Comparison of ENCODE assay signal across 8 mouse cellular contexts in genomic region chr19:32954001-32954605, GRCm38 (mm10).
DNase-seq lines count a peak whose midpoint lies in the region; ATAC-seq lines count a peak whose summit lies in the region.

No protein-coding gene starts in this region.

- ATAC-seq in neural tube, embryonic 14.5 days (ENCODE audit: low read depth) = peak; percentile 32; the same call in 1 of the 2 replicates
- no peak for ATAC-seq in neural tube, embryonic 15.5 days (ENCODE audit: low FRiP score)
- 0 out of 2 replicates have a peak, but pooled peaks have one; percentile 44 for ATAC-seq in hindbrain, embryonic 12.5 days (ENCODE audit: low FRiP score)

- DNase-seq in adrenal gland, adult 8-10 months = peak; percentile 8
- DNase-seq in adrenal gland, postnatal 25 days = no peak
- peak; percentile 66 to 75 for DNase-seq in cerebellum, postnatal 10 days
- DNase-seq in lung, postnatal 25 days (ENCODE audit: low spot score) = peak; percentile 79
- peak; percentile 77 for DNase-seq in thymus, postnatal 14 days

- H3K4me2 ChIP-seq in neural tube, embryonic 14.5 days (ENCODE audit: low read depth, low read length) = no peak overlapping the region
- H3K4me2 ChIP-seq in neural tube, embryonic 15.5 days = no peak overlapping the region
- H3K4me2 ChIP-seq in hindbrain, embryonic 12.5 days (replicated peaks) = no peak overlapping the region

- H3K4me1 ChIP-seq in neural tube, embryonic 14.5 days (ENCODE audit: control insufficient read depth, insufficient read depth, low read length) = no peaks in the 10 kb centered on the region
- peaks cover 9% of the 10 kb centered on the region for H3K4me1 ChIP-seq in neural tube, embryonic 15.5 days
- H3K4me1 ChIP-seq in hindbrain, embryonic 12.5 days = peaks cover 18% of the 10 kb centered on the region

- no peaks in the 10 kb centered on the region for H3K36me3 ChIP-seq in neural tube, embryonic 14.5 days (ENCODE audit: control insufficient read depth, insufficient read depth, low read length)
- H3K36me3 ChIP-seq in neural tube, embryonic 15.5 days = no peaks in the 10 kb centered on the region
- H3K36me3 ChIP-seq in hindbrain, embryonic 12.5 days = no peaks in the 10 kb centered on the region

- no peaks in the 10 kb centered on the region for H3K9me3 ChIP-seq in neural tube, embryonic 14.5 days (ENCODE audit: control insufficient read depth, low read length)
- H3K9me3 ChIP-seq in neural tube, embryonic 15.5 days (replicated peaks) = no peaks in the 10 kb centered on the region
- no peaks in the 10 kb centered on the region for H3K9me3 ChIP-seq in hindbrain, embryonic 12.5 days (replicated peaks)

- no peak overlapping the region for H3K9ac ChIP-seq in neural tube, embryonic 14.5 days (replicated peaks; ENCODE audit: low read depth, low read length)
- H3K9ac ChIP-seq in neural tube, embryonic 15.5 days (replicated peaks) = no peak overlapping the region
- H3K9ac ChIP-seq in hindbrain, embryonic 12.5 days = no peak overlapping the region

- H3K27me3 ChIP-seq in neural tube, embryonic 14.5 days (ENCODE audit: control insufficient read depth, insufficient read depth, low read length) = no peaks in the 10 kb centered on the region
- H3K27me3 ChIP-seq in neural tube, embryonic 15.5 days (replicated peaks) = no peaks in the 10 kb centered on the region
- peaks cover 5% of the 10 kb centered on the region; the same call in 1 of the 2 replicates for H3K27me3 ChIP-seq in hindbrain, embryonic 12.5 days

- 38% methylated on average over 4 of the region's 4 CpGs for WGBS in neural tube, embryonic 14.5 days
- WGBS in neural tube, embryonic 15.5 days = 52% methylated on average over 4 of the region's 4 CpGs
- 33% methylated on average over 4 of the region's 4 CpGs for WGBS in hindbrain, embryonic 12.5 days

- no peak overlapping the region for H3K27ac ChIP-seq in neural tube, embryonic 14.5 days (ENCODE audit: low read depth, low read length)
- H3K27ac ChIP-seq in neural tube, embryonic 15.5 days (replicated peaks) = no peak overlapping the region
- no peak overlapping the region for H3K27ac ChIP-seq in hindbrain, embryonic 12.5 days

- H3K4me3 ChIP-seq in neural tube, embryonic 14.5 days (ENCODE audit: low read depth, low read length) = no peak overlapping the region
- no peak overlapping the region for H3K4me3 ChIP-seq in neural tube, embryonic 15.5 days (replicated peaks)
- H3K4me3 ChIP-seq in hindbrain, embryonic 12.5 days = no peak overlapping the region
